Mouse (Mus musculus) MEL (cell line): ENCODE measurements around the gene Srsf10.

Source experiments
- CHD1 ChIP-seq: IDR thresholded peaks from 2 replicates; pipeline ENCODE4 v1.6.1; 2012; ENCODE audit warnings: low read depth, mild to moderate bottlenecking, inconsistent platforms, low read length, improper control_type of control experiment
- CTCF ChIP-seq, 3 experiments: IDR thresholded peaks in 2 of 3; conservative IDR thresholded peaks in 1 of 3; 2 replicates each; pipeline ENCODE4 v1.5.1; 2011 to 2012; ENCODE audit warnings: low read length in 3 of 3, low read depth in 2 of 3, mild to moderate bottlenecking in 2 of 3, improper control_type of control experiment in 1 of 3, inconsistent platforms in 1 of 3, mixed read lengths in 1 of 3, moderate library complexity in 1 of 3; ENCODE audit not compliant: control insufficient read depth in 1 of 3, insufficient read depth in 1 of 3, poor library complexity in 1 of 3, severe bottlenecking in 1 of 3
- ELF1 ChIP-seq: IDR thresholded peaks from 2 replicates; pipeline ENCODE4 v1.6.1; 2014; ENCODE audit warnings: low read depth, mild to moderate bottlenecking, inconsistent platforms, low read length, improper control_type of control experiment, moderate library complexity
- EP300 ChIP-seq, 2 experiments: IDR thresholded peaks; 2 replicates each; pipeline ENCODE4 v1.6.1; 2011; ENCODE audit warnings: improper control_type of control experiment in 2 of 2, low read length in 2 of 2, low read depth in 1 of 2, mild to moderate bottlenecking in 1 of 2
- MAFK ChIP-seq: IDR thresholded peaks from 2 replicates; pipeline ENCODE4 v1.6.1; 2011; ENCODE audit warnings: low read depth, mild to moderate bottlenecking, low read length, improper control_type of control experiment, borderline replicate concordance
- MEF2A ChIP-seq: IDR thresholded peaks from 2 replicates; pipeline ENCODE4 v1.6.1; 2014; ENCODE audit warnings: low read depth, mild to moderate bottlenecking, inconsistent platforms, low read length, improper control_type of control experiment; ENCODE audit not compliant: poor library complexity, insufficient replicate concordance, severe bottlenecking; ENCODE audit errors: extremely low read depth
- POLR2AphosphoS2 ChIP-seq: IDR thresholded peaks from 2 replicates; pipeline ENCODE4 v1.6.1; 2011; ENCODE audit warnings: low read length, improper control_type of control experiment
- SIN3A ChIP-seq: IDR thresholded peaks from 2 replicates; pipeline ENCODE4 v1.6.1; 2012; ENCODE audit warnings: low read length, improper control_type of control experiment, inconsistent platforms
- TCF12 ChIP-seq: IDR thresholded peaks from 2 replicates; pipeline ENCODE4 v1.6.1; 2014; ENCODE audit warnings: low read depth, mild to moderate bottlenecking, inconsistent platforms, low read length, improper control_type of control experiment, moderate library complexity
- USF1 ChIP-seq: IDR thresholded peaks from 2 replicates; pipeline ENCODE4 v1.6.1; 2014; ENCODE audit warnings: low read depth, mild to moderate bottlenecking, inconsistent platforms, low read length, improper control_type of control experiment, moderate library complexity

- no peak for TF ChIP-seq CTCF (IDR thresholded peaks at IDR 0.05 in 2 of 3, conservative IDR thresholded peaks at IDR 0.05 in 1 of 3; ENCODE audit: control insufficient read depth in 1 of 3, insufficient read depth in 1 of 3, low read depth in 2 of 3, low read length in 3 of 3, poor library complexity in 1 of 3, severe bottlenecking in 1 of 3)
- TF ChIP-seq CHD1, result no peak
- TF ChIP-seq EP300 (IDR thresholded peaks at IDR 0.05; ENCODE audit: low read depth in 1 of 2, low read length in 2 of 2), result no peak
- TF ChIP-seq MEF2A, result no peak
- no peak for TF ChIP-seq MAFK
- no peak for TF ChIP-seq SIN3A
- no peak for TF ChIP-seq USF1
- TF ChIP-seq TCF12, result no peak
- no peak for TF ChIP-seq POLR2AphosphoS2
- TF ChIP-seq ELF1, result no peak
These were observed 33.8 kb upstream of the Srsf10 start for GRCm38 (mm10) chr4:135821772-135822171.
